Mouse (Mus musculus): ENCODE results near the gene Obscn. TPM values are rescaled to one million over a fixed set of nuclear protein-coding genes. Genes with fewer than 3 reads are reported as not detected.

Obscn gene
- total RNA-seq, 2 experiments from 2014 or later = 436 to 453 TPM

DNA sequence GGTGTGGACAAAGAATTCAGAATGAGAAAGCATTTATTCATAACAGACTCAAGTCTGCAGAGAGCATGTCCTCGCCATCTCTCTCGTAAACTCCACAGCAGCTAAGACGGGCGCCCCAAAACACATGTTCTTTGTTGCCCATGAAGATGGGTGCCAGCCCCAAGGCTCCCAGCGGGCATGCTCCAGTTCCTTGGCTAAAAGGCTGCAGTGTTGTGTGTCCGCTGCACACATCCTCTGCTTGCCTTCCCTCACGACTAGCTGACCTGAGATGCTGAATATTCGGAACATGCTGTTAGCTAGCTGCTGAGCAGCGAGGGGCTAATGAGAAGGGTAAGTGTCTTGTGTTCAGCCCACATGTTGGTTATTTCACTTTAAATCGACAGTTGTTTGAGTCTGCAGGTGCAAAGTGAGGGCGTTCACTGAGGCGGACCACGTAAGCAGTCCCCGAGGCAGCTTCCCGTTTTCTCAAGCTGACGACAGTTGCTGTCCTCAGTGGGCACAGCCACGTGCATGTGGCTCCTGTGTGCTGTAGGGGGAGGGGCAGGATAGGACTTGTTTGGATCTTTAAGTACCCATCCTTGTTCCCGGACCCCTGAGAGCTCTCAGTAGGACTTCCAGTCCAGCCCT, 153.6 kb downstream of the Obscn start:
- DNase-seq = no peak

DNA sequence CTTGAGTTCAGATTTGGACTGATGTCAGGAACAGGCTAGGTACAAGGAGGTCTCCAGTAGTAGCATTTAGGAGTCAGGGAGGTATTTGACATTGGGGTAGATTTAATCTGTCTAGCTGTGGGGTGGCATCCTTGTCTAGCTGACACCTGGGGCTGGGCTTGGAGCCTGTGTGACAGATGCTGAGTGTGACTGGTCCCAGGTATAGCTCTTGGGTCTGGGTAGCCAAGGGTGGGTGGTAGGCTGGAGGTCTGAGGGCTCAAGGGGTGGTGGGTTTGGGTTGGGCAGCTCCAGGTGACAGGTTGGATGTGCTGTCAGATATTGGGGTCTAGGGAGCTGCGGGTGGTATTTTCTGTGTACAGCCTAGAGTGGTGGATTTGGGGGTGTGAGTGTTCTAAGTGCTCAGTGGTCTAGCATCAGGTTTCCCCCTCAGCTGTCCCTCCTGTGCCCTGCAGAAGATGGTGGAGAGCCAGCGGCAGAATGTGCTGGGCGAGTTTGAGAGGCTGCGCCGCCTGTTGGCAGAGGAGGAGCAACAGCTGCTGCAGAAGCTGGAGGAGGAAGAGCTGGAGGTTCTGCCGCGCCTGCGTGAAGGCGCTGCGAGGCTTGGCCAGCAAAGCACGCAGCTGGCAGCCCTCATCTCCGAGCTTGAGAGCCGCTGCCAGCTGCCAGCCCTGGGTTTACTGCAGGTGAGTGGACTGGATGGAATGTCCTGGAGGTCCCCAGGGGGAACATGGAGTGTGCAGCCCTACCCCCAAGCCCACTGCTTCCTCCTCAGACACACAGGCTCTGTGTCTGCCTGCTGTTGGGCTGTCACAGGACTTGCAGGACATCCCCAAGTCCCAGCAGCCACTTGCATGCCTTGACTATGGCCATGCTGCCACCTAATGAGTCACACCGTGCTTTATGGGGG, 154.4 kb downstream of the Obscn start:
- peak; percentile 83 for DNase-seq

DNA sequence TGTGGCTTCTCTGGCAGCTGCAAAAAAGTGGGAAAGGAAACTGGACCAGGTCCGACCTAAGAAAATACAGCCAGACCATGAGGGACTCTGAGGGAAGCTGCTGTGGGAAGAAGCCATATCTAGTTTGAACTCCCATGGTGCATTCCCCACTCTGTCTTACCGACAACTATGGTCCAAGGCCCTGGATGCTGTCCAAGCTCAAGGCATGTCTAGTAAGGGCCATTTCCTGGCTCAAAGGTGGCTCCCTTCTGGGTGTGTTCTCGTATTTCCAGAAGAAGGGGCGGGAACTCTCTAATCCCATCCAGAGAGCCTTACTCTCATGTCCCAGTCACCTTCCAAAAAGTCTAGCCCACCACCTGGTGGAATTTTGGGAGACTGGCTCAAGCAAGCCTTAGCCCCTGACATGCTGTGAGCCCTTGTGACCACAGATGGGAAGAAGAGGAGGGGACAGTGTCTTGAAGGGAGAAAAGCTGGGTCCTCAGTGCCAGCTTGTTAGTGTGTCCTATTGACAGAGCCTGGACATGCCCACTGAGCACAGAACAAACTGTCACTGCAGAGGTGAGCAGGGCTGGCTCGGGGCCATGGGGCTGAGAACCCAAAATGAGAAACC, 155.7 kb downstream of the Obscn start:
- no peak for DNase-seq

DNA sequence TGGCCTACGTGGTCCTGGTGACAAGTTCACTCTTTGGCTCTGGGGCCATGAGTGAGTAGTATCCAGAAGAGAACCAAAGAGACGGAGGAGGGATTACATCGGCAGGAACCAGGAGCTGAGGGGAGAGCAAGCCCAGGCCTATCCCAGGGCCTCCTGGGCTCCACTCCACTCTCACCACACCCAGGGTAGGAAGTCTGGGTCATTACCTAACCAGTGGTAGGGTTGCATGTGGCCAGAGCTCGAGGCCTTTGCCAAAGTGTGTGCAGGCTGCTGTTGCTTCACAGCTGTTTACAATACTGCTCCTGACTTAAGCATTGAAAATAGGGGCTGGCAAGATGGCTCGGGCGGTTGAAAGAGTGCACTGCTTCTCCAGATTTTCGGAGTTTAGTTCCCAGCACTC, 156.5 kb downstream of the Obscn start:
- DNase-seq = no peak

DNA sequence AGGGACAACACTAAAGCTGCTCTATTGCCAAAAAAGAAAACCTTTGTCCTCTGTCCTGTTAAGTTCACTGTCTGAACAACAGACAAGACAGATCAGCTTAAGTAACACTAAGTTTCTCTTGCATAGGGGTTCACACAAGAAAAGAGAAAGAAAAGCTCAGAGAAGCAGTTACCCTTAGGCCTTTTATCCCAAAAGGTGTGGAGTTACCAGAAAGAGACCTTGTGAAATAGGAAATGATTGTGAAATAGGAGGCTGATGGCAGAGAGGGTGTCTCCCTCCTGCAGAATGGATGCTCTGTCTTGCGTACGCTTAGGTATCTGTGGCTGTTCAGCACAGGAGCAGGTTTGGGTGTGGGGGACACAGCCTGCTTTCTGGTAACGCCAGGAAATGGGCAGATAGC, 157.0 kb downstream of the Obscn start:
- no peak for DNase-seq

DNA sequence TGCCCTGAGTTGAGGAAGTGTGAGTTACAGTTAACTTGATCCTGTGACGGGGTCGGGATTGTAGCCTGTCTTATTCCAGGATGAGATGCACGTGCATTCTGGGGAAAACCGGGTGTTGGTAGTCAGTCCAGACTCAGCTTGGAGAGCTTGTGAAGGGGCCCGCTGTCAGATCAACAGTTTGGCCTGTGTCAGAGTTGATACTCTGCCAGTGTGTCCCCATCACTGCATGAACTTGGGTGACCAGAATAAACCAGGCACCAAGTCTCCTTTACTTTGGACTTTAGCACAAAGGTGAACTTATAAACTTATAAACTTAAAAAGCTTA, 157.5 kb downstream of the Obscn start:
- DNase-seq = no peak

DNA sequence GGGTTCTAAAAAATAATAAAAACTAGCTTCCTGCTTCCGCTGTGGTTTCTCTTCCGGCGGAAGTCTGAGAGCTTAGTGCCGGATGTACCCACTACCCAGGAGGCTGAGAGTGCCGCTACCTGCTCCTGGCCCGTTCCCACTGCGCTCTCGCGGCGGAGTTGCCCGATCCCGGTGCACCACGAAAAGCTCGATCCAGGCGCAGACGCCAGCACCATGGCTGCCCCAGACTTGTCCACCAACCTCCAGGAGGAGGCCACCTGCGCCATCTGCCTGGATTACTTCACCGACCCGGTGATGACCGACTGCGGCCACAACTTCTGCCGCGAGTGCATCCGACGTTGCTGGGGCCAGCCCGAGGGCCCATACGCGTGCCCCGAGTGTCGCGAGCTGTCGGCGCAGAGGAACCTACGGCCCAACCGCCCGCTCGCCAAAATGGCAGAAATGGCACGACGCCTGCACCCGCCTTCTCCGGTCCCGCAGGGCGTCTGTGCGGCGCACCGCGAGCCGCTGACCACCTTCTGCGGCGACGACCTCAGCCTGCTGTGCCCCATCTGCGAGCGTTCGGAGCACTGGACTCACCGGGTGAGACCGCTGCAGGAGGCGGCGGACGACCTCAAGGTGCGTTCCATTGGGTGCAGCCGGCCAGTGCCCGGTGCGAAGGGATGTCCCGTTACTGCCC, 158.0 kb downstream of the Obscn start, which contains the start of gene Trim11:
Trim11 (plus strand) TSS at position 67 of the 679 bp plus-strand sequence.
- peak; percentile 59 for DNase-seq

DNA sequence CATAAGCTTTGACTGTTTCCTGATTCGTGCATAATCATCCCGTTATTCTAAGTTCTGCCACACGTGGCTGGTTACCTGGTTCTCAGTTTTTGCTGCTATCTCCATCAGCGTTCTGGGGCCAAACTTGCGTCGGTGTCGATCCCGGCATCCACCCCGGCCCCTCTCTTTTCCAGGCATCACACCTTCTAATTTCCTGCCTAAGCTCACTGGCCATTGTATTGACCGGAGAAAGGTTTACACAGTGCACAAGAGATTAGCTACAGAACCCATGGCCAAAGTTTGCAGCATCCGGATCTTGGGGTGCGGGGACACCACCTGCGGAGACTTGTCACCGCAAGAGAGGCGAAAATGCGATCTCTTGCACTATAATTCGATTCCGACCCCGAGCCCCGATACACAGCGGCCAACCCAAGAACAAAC, 158.6 kb downstream of the Obscn start:
- DNase-seq = no peak

DNA sequence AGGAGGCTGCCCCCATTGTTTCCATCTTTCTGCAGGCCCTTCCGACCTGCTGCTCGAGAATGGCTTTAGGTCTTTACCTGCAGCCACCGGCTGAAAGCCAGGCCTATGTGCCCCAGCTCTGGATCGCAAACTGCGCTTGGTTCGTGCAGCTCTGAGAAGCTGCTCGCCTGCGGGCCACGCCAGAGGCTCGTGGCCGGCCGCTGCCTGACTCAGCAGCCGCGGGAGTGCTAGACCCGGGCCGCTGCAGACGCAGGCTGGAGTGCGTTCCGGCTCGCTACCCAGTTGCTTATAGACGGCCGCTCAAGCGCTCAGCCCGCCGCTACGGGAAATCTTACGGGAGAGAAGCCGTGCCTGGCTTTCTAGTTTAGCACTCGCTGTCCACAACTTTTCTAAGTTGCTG, 159.1 kb downstream of the Obscn start:
- DNase-seq = no peak

DNA sequence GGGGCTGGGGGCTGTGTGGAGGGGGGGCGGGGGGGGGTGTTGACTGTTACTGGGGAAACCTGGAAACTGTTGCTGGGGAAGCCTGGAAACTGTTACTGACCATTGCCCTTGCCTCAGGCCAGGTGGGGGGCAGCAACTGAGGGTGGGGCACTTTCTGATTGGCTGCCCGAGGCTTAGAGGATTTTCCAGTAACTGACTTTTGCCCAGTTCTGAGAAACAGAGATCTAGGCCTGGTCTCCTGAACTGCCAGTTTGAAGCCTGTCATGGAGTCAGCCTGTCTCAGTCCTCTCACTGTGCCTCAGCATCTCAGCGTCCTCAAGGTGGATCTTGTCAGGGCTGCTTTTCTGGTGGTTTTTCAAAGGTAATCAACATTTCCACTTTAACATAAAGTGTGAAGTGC, 161.8 kb downstream of the Obscn start:
- no peak for DNase-seq

DNA sequence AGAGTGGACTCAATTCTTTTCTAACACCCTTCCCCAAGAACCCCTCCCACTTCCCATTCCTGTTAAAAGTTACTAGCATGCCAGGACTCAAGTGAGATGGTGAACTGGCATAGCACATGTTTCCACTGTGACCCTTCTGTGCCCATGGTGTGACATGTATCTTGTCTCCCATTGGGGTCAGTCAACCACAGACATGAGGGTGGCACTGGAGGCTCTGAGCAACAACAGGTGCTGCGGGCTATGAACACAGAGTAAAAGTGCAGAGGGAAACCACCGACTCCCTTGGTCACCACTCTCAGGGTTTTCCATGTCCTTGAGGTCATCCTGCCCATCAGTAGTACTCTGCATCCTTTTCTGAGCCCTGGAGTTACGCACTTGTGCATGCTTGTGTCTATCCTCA, 164.4 kb downstream of the Obscn start:
- DNase-seq = no peak

DNA sequence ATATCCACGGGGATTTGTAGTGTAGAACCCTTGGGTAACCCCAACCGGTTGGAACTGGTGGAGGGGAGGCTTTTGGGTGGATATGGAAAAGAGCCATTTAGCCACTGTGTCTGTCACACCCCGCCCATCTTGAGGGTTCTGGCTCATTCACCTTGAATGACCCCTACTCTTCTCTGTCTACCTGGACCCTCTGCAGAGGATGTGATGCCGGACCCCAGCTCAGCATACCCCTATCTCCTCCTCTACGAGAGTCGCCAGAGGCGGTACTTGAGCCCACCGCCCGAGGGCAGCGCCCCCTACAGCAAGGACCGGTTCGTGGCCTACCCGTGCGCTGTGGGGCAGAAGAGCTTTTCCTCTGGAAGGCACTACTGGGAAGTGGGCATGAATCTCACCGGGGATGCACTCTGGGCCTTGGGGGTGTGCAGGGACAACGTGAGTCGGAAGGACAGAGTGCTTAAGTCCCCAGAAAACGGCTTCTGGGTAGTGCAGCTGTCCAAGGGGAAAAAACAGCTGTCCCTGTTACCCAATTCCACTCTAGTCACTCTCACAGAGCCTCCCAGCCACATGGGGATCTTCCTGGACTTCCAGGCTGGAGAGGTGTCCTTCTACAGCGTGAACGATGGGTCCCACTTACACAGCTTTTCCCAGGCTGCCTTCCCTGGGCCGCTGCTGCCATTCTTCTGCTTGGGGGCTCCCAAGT, 165.2 kb downstream of the Obscn start:
- DNase-seq = no peak

DNA sequence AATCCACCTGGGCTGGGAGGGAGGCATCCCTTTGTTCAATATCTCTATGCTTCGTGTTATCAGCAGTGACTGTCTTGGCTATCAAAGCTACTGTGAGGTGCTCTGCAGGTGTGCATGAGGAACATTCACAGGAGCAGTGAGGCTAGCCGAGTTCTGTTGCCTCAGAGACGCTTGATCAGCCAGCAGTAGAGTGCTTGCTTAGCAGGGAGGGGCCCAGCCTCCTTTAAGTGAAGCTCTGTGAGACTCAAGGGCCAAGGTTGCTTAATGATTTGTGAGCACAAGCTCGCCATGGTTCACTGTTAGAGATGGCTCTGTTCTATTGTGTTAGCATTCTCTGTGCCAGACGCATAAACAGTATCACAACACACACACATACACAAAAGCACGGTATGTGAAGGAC, 166.5 kb downstream of the Obscn start:
- no peak for DNase-seq

DNA sequence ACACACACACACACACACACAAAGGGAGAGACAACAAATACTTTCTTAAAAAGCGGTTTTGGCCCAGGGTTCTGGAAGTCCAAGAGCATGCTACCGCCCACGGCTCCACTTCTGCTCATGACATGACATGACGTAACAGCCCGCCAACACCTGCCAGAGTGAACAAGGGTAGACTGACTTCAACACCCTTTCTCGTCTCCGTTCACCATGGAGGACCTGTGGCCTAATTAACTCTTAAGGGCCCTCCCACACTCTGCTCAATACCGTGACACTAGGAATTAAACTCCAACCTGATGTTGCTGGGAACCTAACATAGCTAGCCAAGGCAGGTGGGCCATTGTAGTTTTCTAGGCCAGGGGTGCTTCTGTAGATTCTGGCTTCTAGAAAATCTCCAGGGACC, 167.2 kb downstream of the Obscn start:
- no peak for DNase-seq

DNA sequence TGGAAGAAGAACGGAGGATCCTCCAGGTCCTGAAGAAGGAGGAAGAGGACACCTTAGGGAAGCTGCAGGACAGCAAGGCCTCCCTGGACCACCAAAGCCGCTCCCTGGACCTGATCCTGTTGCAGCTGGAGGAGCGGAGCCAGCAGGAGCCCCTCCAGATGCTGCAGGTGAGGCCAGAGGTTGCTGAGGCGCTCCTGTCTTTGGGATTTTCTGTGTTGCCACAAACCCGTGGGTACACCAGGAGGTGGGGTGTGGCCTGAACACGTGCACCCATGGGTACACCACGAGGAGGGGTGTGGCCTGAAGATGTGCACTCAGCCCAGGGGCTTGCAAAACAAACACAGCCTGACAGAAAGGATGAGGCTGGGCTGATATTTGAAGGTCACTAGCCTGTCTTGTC, 167.7 kb downstream of the Obscn start:
- DNase-seq = no peak

DNA sequence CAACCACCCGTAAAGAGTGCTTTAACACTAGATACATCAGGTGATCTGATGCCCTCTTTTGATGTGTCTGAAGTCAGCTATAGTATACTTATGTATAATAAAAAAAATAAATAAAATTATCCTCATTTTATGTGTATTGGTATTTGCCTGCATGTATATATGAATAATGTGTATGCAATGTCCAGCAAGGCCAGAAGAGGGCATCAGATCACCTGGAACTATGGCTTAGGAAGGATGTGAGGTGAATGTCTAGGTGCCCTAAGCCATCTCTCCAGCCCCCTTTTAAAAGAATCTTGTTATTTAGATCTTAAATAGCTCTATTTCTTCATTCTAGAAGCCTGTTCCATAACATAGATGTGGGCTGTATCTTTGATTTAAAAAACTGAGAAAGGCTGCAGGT, 168.9 kb downstream of the Obscn start:
- DNase-seq = peak; percentile 57

DNA sequence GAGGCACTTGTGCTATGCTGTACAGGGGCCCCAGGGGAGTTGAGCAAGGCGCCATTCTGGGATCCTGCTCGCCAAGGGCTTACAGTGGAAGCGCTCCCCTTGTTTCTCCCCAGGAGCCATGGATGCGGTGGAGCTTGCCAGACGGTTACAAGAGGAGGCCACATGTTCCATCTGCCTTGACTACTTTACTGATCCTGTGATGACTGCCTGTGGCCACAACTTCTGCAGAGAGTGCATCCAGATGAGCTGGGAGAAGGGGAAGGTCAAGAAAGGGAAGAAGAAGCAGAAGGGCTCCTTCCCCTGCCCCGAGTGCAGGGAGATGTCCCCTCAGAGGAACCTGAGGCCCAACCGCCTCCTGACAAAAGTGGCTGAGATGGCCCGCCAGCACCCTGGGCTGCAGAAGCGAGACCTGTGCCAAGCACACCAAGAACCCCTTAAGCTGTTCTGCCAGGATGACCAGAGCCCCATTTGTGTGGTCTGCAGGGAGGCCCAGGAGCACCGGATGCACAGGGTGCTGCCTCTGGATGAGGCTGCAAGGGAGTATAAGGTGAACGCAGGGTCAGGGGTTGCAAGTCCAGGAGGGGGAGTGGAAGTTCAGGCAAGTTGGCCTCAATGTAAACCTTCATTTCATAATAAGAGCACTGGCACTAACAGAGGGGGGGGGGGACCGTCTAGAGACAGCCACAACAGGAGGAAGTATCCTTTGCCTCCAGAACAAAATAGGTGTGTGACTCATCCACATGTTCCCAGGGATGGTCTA, 171.0 kb downstream of the Obscn start:
- DNase-seq = no peak

DNA sequence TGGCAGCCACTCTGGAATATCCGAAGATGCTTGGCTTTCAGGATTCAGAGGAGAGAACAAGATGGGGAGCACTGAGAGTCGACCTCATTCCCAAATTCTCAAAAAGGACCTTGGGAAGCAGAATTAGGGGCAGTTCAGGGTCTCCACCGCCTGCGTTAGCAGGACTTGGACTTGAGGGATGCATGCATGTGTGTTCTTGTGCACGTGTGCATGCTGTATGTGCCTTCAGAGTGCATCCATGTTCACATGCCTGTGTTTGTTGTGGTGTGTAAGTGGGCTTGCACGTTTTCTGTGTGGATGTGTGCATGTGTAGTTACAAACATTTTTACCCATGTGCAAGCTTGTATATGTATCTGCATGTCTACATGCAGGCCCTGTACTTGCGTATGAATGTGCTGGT, 172.0 kb downstream of the Obscn start:
- DNase-seq = no peak

DNA sequence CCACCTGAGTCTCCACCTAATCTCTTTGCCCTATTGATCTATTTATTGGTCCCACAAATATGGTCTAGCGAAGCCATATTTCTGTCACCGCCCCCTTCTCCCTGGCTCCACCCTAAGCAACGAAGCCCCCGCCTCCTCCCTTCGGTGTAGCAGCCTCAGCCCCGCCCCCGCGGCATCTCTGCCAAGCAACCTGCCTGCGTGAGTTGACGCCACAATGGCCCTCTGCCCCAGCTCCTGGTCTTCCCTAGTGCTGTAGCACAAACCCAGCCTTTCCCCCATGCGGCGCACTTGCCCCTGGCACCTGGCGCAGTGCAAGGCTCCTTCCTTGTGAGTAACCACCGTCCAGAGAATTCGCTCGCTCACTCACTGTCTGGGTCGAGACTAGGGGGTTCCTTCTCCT, 172.7 kb downstream of the Obscn start:
- peak; percentile 61 for DNase-seq

DNA sequence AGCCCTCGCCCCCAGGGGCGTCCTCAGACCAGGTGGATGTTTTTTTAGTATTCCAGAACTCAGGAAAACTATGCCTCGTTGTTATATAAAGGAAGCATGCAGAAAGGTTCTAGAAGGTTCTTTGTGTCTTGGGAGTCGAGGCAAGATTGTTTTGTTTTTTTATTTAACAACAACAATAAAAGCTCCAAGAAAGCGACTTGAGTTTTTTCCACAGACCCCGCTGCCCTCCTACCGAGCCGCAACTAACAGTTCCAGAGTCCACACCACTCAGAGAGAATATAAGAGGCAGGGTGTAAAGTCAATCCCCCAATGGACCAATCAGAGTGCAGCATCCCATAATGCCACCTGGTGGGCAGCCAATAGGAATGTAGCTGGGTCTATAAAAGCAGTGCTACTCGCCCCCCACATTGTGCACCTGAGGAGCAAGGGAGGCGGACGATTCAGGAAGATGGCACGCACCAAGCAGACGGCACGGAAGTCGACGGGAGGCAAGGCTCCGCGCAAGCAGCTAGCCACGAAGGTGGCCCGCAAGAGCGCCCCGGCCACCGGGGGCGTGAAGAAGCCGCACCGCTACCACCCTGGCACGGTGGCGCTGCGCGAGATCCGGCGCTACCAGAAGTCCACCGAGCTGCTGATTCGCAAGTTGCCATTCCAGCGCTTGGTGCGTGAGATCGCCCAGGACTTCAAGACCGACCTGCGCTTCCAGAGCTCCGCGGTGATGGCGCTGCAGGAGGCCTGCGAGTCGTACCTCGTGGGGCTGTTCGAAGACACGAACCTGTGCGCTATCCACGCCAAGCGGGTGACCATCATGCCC, 174.6 kb downstream of the Obscn start:
- no peak for DNase-seq
